Mouse (Mus musculus) embryonic fibroblast, embryonic 13.5 days (primary cell): Measurements from ENCODE around the gene Dnlz.

ENCODE experiments used
- CTCF ChIP-seq: IDR thresholded peaks from 2 replicates; pipeline ENCODE4 v1.5.1; 2011; ENCODE audit warnings: mild to moderate bottlenecking, control low read depth, low read length, moderate library complexity, borderline replicate concordance; ENCODE audit not compliant: insufficient read depth
- POLR2A ChIP-seq: IDR thresholded peaks from 2 replicates; pipeline ENCODE4 v1.6.1; 2011; ENCODE audit warnings: low read depth, mild to moderate bottlenecking, control low read depth, low read length, moderate library complexity

DNA sequence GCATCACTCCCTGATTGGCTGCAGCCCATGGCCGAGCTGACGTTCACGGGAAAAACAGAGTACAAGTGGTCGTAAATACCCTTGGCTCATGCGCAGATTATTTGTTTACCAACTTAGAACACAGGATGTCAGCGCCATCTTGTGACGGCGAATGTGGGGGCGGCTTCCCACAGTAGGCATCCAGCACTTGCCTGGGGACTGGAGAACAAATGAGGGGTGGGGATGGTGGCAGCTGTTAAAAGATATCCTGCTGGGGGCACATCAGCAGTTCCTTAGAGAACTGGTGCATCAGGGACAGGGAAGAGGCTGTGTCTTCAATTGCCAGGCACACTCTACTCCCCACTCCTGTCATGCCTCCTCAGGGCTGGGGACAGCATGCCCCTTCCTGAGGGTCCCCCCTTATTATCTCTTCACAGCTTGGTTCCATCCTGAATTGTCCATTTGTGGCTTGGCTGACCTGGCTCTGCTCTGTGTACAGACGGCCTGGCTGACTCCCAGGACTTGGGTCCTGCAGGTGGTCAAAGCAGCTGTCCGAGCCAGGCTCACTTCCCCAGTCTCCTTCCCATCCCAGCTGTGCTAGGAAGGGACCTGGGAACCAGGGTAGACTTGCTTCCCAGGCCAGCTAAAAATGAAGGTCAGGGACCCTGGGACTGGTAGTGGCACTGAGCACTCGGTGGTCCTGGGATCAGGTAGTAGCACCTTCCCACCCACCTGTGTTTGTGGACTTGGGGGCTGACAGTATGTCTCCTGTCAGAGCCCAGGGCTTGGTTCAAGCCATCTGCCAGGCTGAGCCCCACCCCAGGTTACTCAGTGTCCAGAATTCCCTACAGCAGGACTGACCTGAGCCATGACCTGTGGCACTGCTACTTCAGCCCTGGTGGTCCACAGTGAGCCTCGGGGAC, 13.4 kb downstream of the Dnlz start:
- TF ChIP-seq CTCF = no peak
- no peak for TF ChIP-seq POLR2A
